Mouse (Mus musculus): ENCODE data around the gene Apopt1.

The Apopt1 gene

GRCm38 (mm10) chr12:111769816-111770577 is 56.9 kb downstream of the Apopt1 start:
- no peak for DNase-seq (ENCODE audit: low spot score in 2 of 2)

DNA sequence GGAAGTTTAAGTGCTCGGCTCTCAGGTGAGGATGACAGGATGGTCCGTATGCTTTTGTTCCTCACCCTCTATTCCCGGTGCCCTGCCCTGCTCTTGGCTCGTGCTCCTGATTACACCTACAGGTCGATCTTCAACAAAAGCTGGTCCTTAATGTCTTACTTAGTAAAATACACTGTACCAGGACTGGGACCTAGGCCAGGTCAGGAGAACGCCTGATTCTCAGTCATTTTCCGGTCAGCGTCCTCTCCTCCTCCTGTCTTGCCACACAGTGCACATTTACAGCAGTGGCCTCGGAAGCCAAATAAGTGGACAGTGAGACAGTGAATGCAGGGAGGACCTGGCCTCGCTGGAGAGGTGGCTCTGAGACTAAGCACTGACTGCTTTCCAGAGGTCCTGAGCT is 57.6 kb downstream of the Apopt1 start:
- no peak for DNase-seq (ENCODE audit: low spot score in 2 of 2)

GRCm38 (mm10) chr12:111774156-111774555 is 61.1 kb downstream of the Apopt1 start:
- no peak for DNase-seq (ENCODE audit: low spot score in 2 of 2)

GRCm38 (mm10) chr12:111774845-111775244 is 61.8 kb downstream of the Apopt1 start:
- no peak for DNase-seq (ENCODE audit: low spot score in 2 of 2)

- DNase-seq (ENCODE audit: low spot score in 2 of 2) = no peak
These were observed 64.9 kb downstream of the Apopt1 start for GRCm38 (mm10) chr12:111777919-111778318.

GRCm38 (mm10) chr12:111779544-111779943 is 66.5 kb downstream of the Apopt1 start:
- DNase-seq (ENCODE audit: low spot score in 2 of 2) = no peak

GRCm38 (mm10) chr12:111785174-111785573 is 72.1 kb downstream of the Apopt1 start:
- no peak for DNase-seq (ENCODE audit: low spot score in 2 of 2)

DNA sequence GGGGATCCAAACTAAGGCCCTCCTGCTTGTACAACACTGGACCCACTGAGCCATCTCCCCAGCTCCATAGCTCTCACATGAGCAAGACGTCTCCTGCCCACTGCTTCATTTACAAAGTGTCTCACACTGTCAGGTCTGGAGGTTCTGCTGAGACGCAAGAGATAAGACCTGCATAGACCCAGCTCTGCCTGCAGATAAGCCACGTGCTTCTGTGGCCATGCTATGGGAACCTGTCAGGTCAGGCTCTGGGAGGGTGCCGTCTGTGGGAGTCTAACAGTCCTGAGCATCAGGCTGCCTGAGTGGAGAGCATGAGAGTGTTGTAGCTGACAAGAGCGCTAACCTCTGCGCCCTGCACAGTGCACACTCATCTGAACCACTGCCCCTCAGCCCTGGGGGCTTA is 74.0 kb downstream of the Apopt1 start:
- DNase-seq (ENCODE audit: low spot score in 2 of 2) = no peak

DNA sequence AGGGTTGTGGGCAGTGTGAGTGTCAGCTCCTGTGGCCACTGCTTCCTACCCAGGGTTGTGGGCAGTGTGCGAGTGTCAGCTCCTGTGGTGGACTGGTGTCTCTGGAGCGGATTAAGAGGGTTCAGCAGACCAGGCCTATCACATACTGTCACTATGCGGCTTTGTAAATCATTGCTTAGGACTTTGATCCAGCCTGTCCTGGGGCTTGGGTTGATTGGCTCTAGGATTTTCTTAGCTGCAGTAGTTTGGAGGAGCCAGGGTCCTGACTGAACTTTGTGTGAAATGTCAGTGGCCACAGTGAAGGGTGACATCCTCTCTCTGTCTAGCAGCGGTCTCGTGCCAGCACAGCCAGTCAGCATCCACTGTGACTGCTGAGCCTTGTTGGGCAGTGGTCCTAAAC is 77.0 kb downstream of the Apopt1 start:
- no peak for DNase-seq (ENCODE audit: low spot score in 2 of 2)

DNA sequence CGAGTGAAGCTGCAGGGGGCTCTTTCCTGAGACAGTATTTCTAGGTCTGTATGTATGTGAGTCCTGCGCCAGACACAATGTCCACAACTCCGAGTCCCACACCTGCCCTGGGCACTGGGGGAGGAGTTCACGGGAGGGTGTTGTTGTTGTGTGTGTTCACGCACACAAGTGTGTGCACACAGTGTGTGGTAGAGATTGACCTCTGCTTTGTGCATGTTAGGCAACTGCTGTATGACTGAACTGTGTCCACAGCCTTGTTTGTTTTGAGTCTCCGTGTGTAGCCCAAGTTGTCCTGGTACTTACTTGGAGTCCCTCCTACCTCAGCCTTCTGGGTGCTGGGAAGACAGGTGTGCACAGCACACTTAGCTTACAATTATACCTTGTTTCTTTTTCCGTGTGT is 77.6 kb downstream of the Apopt1 start:
- no peak for DNase-seq (ENCODE audit: low spot score in 2 of 2)

DNA sequence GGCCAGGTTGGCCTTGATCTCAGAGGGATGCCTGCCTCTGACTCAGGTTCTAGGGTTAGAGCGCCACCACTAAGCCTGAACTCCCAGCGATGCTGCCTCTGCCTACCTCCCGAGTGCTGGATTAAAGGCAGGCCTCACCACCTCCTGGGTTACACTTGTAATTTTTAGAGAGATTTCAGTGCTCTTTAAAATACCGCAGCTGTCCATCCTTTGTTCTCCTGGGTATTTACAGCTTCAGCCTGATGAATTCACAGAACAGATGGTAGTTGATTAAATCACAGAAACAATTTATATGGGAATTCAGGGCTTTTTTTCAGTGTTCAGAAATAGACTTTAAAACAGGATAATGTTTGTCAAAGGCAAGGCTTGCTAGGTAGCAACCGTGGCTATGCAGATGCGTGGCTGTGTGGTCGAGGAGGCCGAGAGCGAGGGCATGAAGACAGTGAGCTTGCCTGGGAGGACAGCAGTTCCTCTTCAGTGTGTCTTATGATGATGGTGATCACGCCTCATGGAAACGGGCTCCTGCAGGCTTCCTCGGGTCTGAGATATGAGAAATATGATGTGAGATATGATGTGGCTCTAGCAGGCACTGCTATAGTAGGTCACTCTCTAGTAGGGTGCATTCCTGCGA is 78.5 kb downstream of the Apopt1 start:
- no peak for DNase-seq (ENCODE audit: low spot score in 2 of 2)

DNA sequence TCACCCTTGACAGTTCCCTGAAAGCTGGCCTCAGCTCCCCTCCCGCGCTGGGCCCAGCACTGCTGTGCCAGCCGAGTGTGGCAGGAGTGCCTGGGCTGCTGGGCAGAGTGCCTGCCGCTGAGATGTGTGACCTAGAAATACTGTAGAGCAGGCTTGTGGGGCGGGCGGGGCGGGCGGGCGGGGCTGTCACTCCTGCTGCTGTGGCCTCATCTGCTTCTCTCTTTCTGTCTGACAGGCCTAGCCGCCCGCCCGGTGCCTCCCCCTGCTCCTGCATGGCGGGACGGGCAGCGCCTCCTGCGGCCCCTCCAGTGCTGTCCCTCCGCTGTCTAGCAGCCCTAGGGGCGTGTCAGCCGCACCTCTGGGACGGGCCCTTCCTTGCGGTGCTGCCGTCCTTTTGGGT is 81.0 kb downstream of the Apopt1 start:
- DNase-seq (ENCODE audit: low spot score in 2 of 2) = no peak

DNA sequence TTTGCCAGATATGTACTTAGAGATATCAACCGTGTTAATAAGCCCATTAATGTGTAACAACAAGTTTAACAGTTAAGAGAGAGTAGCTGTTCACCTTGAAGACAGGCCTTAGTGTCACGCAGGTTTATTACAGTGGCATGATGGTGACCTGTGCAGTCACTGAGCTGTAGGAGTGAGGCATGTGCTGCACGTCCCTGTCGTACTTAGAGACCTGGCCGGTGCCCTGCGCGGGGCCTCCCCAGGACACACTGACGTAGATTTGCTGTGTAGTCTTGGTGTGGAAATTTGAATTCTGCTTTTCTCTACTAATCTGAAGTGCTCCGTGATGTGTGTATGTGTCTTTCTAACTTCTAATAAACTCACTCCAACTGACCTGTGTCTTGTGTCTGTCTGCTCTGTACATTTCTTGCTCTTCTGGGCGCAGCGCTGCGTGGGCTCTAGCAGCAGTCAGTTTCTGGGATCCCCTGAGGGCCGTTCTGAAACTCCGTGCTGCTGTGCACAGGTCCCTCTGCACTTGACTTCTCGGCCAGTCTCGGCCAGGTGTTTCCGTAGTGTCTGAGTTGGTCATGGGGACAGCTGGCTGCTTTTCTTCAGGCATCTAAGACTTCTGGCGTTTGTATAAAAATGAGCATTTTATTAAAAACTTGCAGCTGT is 81.6 kb downstream of the Apopt1 start:
- no peak for DNase-seq (ENCODE audit: low spot score in 2 of 2)

DNA sequence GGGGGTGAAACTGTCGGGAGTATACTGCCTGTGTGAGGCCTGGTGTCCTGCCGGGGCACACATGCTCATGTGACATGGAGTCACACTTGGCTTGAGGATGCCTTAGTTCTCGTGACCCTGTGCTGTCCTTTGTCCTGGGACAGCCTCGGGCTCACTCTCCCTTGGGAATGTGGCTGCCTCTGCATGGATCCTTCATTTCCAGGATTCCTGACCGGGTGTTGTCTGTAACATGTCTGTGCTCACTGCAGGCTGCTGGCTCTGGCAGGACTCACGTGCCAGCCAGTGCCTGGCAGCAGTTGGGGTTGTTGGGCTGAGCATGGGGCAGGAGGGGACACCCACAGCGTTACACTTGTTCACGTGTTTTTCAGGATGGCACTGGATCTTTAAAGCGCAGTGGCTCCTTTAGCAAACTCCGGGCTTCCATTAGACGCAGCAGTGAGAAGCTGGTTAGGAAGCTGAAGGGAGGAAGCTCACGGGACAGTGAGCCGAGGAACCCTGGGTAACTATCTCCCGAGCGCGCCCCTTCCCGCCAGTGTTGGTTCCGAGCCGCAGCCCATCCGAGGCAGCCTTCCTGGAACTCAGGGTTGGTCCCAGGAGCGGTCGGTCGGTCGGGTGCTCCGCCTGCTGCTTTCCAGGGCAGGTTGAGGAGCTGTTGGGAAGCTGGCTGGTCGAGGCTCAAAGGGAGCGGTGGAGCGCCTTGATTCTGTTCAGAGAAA is 82.3 kb downstream of the Apopt1 start:
- DNase-seq (ENCODE audit: low spot score in 2 of 2) = no peak

DNA sequence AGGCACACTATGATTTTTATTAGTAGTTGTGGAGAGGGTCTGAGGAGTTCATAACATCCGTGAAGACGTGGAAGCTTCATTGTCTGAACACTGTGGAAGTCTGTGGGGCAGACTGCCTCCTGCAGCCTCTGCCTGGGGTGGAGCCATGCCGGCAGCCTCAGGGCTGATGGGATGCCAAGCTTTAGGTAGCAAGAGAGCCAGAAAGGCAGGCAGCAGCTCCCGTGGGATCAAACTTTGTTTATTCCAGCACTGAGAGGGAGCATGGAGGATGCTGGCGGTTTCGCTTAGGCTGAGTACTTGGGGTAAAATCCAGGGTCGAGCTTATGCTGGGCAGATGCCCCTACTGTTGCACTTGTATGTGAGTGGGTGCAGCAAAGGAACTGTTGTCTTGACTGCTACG is 84.2 kb downstream of the Apopt1 start:
- DNase-seq (ENCODE audit: low spot score in 2 of 2) = no peak

DNA sequence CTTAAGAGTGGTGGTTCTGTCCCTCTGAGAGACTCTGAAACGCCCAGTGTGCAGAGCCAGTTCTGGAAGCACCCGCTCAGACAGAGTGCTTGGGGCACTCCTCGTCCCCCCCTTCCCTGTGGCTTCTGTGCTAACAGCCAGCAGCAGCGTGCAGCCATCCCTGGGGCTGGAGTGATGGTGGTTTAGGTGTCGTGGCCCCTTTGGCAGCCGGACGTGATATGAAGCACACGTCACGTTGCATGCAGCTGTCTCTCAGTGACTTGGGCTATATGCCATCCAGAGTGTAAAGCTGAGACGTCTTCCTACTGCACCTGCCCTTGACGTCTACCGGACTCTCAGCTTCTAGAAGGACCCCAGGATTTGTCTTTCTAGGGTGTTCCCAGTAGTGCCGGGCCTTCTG is 85.4 kb downstream of the Apopt1 start:
- DNase-seq (ENCODE audit: low spot score in 2 of 2) = no peak

DNA sequence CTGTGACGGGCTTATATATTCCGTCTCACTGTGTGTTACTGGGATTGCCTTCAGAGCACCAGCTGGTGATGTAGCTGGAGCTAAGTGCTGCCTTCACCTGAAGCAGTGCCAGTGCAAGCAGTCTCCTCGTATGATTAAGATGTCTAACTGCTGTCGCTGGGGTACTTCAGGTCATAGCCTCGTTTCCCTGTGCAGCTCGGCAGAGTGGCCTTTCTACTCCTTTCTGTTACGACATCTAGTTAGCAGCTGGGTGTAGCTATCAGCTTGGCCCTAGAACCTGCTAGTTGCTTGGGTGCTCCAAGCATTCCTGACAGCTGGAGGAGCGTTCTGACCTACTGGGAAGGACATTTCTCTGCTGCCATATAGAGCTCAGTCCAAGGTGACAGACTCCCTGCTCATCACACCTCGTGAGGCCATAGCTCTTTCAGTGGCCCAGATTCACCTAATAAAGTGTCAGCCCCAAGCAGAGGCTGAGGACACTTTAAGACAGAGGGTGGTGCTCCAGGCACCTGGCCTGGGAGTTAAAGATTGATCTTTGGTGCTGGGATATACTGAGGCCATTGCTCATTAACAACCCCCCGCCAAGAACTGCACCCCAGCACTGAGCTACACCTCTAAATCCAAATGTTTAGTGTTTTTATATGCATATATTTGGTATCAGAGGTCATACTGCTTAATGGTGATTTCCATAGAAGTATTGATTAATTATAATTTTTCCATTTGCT is 87.6 kb downstream of the Apopt1 start:
- DNase-seq (ENCODE audit: low spot score in 2 of 2) = no peak

GRCm38 (mm10) chr12:111803538-111803937 is 90.5 kb downstream of the Apopt1 start:
- no peak for DNase-seq (ENCODE audit: low spot score in 2 of 2)
